Mouse (Mus musculus) kidney, adult 2 months (tissue): Measurements from ENCODE around the gene Kdm4b. TPM values are rescaled to one million over a fixed set of nuclear protein-coding genes. Genes with fewer than 3 reads are reported as not detected.

Experiments
- DNase-seq: peaks from one replicate; pipeline ENCODE4 v3.0.0; 2021
- H3K27ac ChIP-seq: fragments of 200-500 bp; 2 replicates; pipeline ENCODE4 v1.5.1; 2012; ENCODE audit warnings: low read depth, low read length, control low read depth, inconsistent platforms; ENCODE audit not compliant: insufficient read depth
- H3K27me3 ChIP-seq: fragments of 200-500 bp; replicated peaks from 2 replicates; pipeline ENCODE4 v1.6.1; 2012; ENCODE audit warnings: mild to moderate bottlenecking, moderate library complexity, low read length, inconsistent platforms; ENCODE audit not compliant: control insufficient read depth, insufficient read depth
- H3K36me3 ChIP-seq: fragments of 200-500 bp; 2 replicates; pipeline ENCODE4 v1.6.1; 2012; ENCODE audit warnings: mild to moderate bottlenecking, moderate library complexity, low read length, inconsistent platforms; ENCODE audit not compliant: control insufficient read depth, insufficient read depth
- H3K4me1 ChIP-seq: fragments of 200-500 bp; 2 replicates; pipeline ENCODE4 v1.6.1; 2011; ENCODE audit warnings: low read length; ENCODE audit not compliant: control insufficient read depth, insufficient read depth
- H3K4me3 ChIP-seq: fragments of 200-500 bp; 2 replicates; pipeline ENCODE4 v1.5.1; 2011; ENCODE audit warnings: mild to moderate bottlenecking, low read depth, low read length, control low read depth; ENCODE audit not compliant: insufficient read depth
- CTCF ChIP-seq: fragments of 200-500 bp; conservative IDR thresholded peaks from 2 replicates; pipeline ENCODE4 v1.5.1; 2011; ENCODE audit warnings: low read depth, mild to moderate bottlenecking, control low read depth, low read length, moderate library complexity, mixed read lengths; ENCODE audit not compliant: insufficient read depth, insufficient read length
- POLR2A ChIP-seq: fragments of 200-500 bp; IDR thresholded peaks from one replicate; pipeline ENCODE4 v1.6.1; 2011; ENCODE audit warnings: low read depth, low read length, control low read depth
- WGBS: fragments of 180-500 bp; shearing (Covaris S2); methylation state at CpG from one replicate; pipeline ENCODE4 v1.1.7; 2018; 5-methylcytosine and 5-hydroxymethylcytosine counted together
- polyA plus RNA-seq: library from polyadenylated mRNA; depleted of rRNA; stranded (reverse); fragments of >200 nt; gene quantifications from 2 replicates; pipeline ENCODE4 v1.2.3, GENCODE M21; 2012; rRNA removed

Gene Kdm4b
- polyA plus RNA-seq, 1 experiment, result 21.6 TPM

GRCm38 (mm10) chr17:56443341-56443795 lies 117.5 kb downstream of the Kdm4b start:
- Histone ChIP-seq H3K4me1 (no peaks in the 10 kb centered on the region), H3K36me3 (no peaks in the 10 kb centered on the region), H3K4me3 (no peak overlapping the region), H3K27me3 (no peaks in the 10 kb centered on the region), H3K27ac (no peak overlapping the region)
- no peak for DNase-seq
- no peak for TF ChIP-seq POLR2A
- TF ChIP-seq CTCF, result no peak
- 82% methylated on average over 5 of the region's 5 CpGs for WGBS

- no peak for DNase-seq
- Histone ChIP-seq H3K27me3 (no peaks in the 10 kb centered on the region), H3K4me1 (no peaks in the 10 kb centered on the region), H3K27ac (no peak overlapping the region), H3K36me3 (no peaks in the 10 kb centered on the region), H3K4me3 (no peak overlapping the region)
- TF ChIP-seq POLR2A, result no peak
- TF ChIP-seq CTCF, result no peak
- WGBS, result 93% methylated on average over 3 of the region's 3 CpGs
Observed at GRCm38 (mm10) chr17:56444771-56445170, 118.9 kb downstream of the Kdm4b start.

GRCm38 (mm10) chr17:56445397-56445796 lies 119.5 kb downstream of the Kdm4b start:
- H3K27ac ChIP-seq, result no peak overlapping the region
- WGBS, result 84% methylated on average over 14 of the region's 14 CpGs
- no peak overlapping the region for H3K4me3 ChIP-seq
- no peaks in the 10 kb centered on the region for H3K4me1 ChIP-seq
- no peaks in the 10 kb centered on the region for H3K27me3 ChIP-seq
- no peak for DNase-seq
- H3K36me3 ChIP-seq, result no peaks in the 10 kb centered on the region
- TF ChIP-seq CTCF (no peak), POLR2A (no peak)

- TF ChIP-seq CTCF (no peak), POLR2A (no peak)
- Histone ChIP-seq H3K36me3 (no peaks in the 10 kb centered on the region), H3K27me3 (no peaks in the 10 kb centered on the region), H3K4me1 (no peaks in the 10 kb centered on the region), H3K27ac (no peak overlapping the region), H3K4me3 (no peak overlapping the region)
- WGBS, result 89% methylated on average over 2 of the region's 2 CpGs
- no peak for DNase-seq
Observed at GRCm38 (mm10) chr17:56447716-56448115, 121.9 kb downstream of the Kdm4b start.

Other genes with a start within 250 kb of the Kdm4b start
- gene Hdgfl2, start 246.4 kb upstream of the Kdm4b start, polyA plus RNA-seq, result 29.1 and 33.5 TPM in 2 replicates
- gene Plin4, start 216.3 kb upstream of the Kdm4b start, polyA plus RNA-seq, result 14.4 and 23.3 TPM in 2 replicates
- 8.4 and 10.1 TPM in 2 replicates for gene Plin5, start 208.5 kb upstream of the Kdm4b start, polyA plus RNA-seq
- gene Lrg1, start 204.1 kb upstream of the Kdm4b start, polyA plus RNA-seq, result 9.9 and 16.1 TPM in 2 replicates
- 3.8 and 4.1 TPM in 2 replicates for gene Sema6b, start 185.7 kb upstream of the Kdm4b start, polyA plus RNA-seq
- gene Tnfaip8l1, start 163.6 kb upstream of the Kdm4b start, polyA plus RNA-seq, result 1.7 and 2.7 TPM in 2 replicates
- 60.6 and 71.7 TPM in 2 replicates for gene Mydgf, start 142.1 kb upstream of the Kdm4b start, polyA plus RNA-seq
- gene Dpp9, start 107.2 kb upstream of the Kdm4b start, polyA plus RNA-seq, result 35.6 and 40.9 TPM in 2 replicates
- 23.7 and 28.2 TPM in 2 replicates for gene Fem1a, start 69.3 kb upstream of the Kdm4b start, polyA plus RNA-seq
- 33.3 and 34.7 TPM in 2 replicates for gene Ticam1, start 49.3 kb upstream of the Kdm4b start, polyA plus RNA-seq
- 34.8 and 43.1 TPM in 2 replicates for gene Plin3, start 33.2 kb upstream of the Kdm4b start, polyA plus RNA-seq
- not detected in 2 replicates for gene Arrdc5, start 25.8 kb upstream of the Kdm4b start, polyA plus RNA-seq
- gene Uhrf1, start 22.7 kb upstream of the Kdm4b start, polyA plus RNA-seq, result 1.2 and 2.3 TPM in 2 replicates
- gene Ptprs, start 150.4 kb downstream of the Kdm4b start, polyA plus RNA-seq, result 38.8 and 48.0 TPM in 2 replicates
- gene Znrf4, start 186.4 kb downstream of the Kdm4b start, polyA plus RNA-seq, result 0.17 and 0.52 TPM in 2 replicates
- gene Gm20219, start 228.3 kb downstream of the Kdm4b start, polyA plus RNA-seq, result 1.7 and 2.1 TPM in 2 replicates